Mouse (Mus musculus) stomach, embryonic 15.5 days (tissue): ENCODE data around the gene Gm10392. TPM values are rescaled to one million over a fixed set of nuclear protein-coding genes. Genes with fewer than 3 reads are reported as not detected.
A peak's percentile ranks its signal among the peaks of the same experiment; 100 is the strongest.
"Not testable (repeated sequence)": the region's sequence is repeated elsewhere in the genome, so short reads cannot be mapped to it uniquely, and the experiment has no call there.

Experiments
- ATAC-seq: fragments of 200-750 bp; cut with Nextera tagmentation; 2 replicates; pipeline ENCODE4 v1.8.0; 2017; ENCODE audit warnings: low read depth, moderate number of reproducible peaks, moderate TSS enrichment; ENCODE audit not compliant: insufficient read depth, low FRiP score
- H3K27ac ChIP-seq: fragments of 300-500 bp; sonication (generic); 2 replicates; pipeline ENCODE4 v1.5.1; 2015; ENCODE audit warnings: mild to moderate bottlenecking, inconsistent platforms
- H3K27me3 ChIP-seq: fragments of 300-500 bp; sonication (generic); replicated peaks from 2 replicates; pipeline ENCODE4 v1.6.1; 2015; ENCODE audit warnings: inconsistent platforms
- H3K36me3 ChIP-seq: fragments of 300-500 bp; sonication (generic); 2 replicates; pipeline ENCODE4 v1.6.1; 2015; ENCODE audit warnings: inconsistent platforms
- H3K4me1 ChIP-seq: fragments of 300-500 bp; sonication (generic); 2 replicates; pipeline ENCODE4 v1.6.1; 2015; ENCODE audit warnings: inconsistent platforms
- H3K4me2 ChIP-seq: fragments of 300-500 bp; sonication (generic); 2 replicates; pipeline ENCODE4 v1.6.1; 2015; ENCODE audit warnings: mild to moderate bottlenecking, inconsistent platforms
- H3K4me3 ChIP-seq: fragments of 300-500 bp; sonication (generic); replicated peaks from 2 replicates; pipeline ENCODE4 v1.5.1; 2015; ENCODE audit warnings: inconsistent platforms
- H3K9ac ChIP-seq: fragments of 300-500 bp; sonication (generic); 2 replicates; pipeline ENCODE4 v1.6.1; 2015; ENCODE audit warnings: inconsistent platforms
- H3K9me3 ChIP-seq: fragments of 300-500 bp; sonication (generic); 2 replicates; pipeline ENCODE4 v1.6.1; 2016; ENCODE audit warnings: inconsistent platforms
- WGBS: fragments of 180-500 bp; shearing (Covaris S2); methylation state at CpG from one replicate; pipeline ENCODE4 v1.1.7; 2015; 5-methylcytosine and 5-hydroxymethylcytosine counted together
- polyA plus RNA-seq: library from polyadenylated mRNA; unstranded; fragments of >200 nt; fragmentation: Nextera tagmentation; extraction: Ambion mirVana; gene quantifications from 2 replicates; pipeline ENCODE4 v1.2.1, GENCODE M21; 2015

Gene Gm10392
- polyA plus RNA-seq = 0.13 and 0.15 TPM in 2 replicates

- H3K4me1 ChIP-seq = peaks cover 19% of the 10 kb centered on the region
- 61% methylated on average over 5 of the region's 5 CpGs for WGBS
- H3K9ac ChIP-seq = no peak within 1 kb of the TSS
- H3K27me3 ChIP-seq = 0 out of 2 replicates have a peak, but pooled peaks cover 7% of the 10 kb centered on the region
- no peak for ATAC-seq
- no peak within 1 kb of the TSS for H3K27ac ChIP-seq
- H3K4me3 ChIP-seq = no peak within 1 kb of the TSS
- H3K4me2 ChIP-seq = no peak within 1 kb of the TSS
- H3K36me3 ChIP-seq = no peaks in the 10 kb centered on the region
- no peaks in the 10 kb centered on the region for H3K9me3 ChIP-seq
Measured at GRCm38 (mm10) chr11:77519043-77519442, at the start of gene Gm10392. Gm10392 (minus strand) TSS chr11:77519198.

GRCm38 (mm10) chr11:77545261-77545660 lies 26.3 kb upstream of the Gm10392 start:
- Histone ChIP-seq H3K9me3 (no peaks in the 10 kb centered on the region), H3K27me3 (no peaks in the 10 kb centered on the region), H3K9ac (no peak overlapping the region), H3K36me3 (peaks cover 22% of the 10 kb centered on the region), H3K4me3 (no peak overlapping the region), H3K4me2 (no peak overlapping the region), H3K27ac (no peak overlapping the region), H3K4me1 (no peaks in the 10 kb centered on the region)
- no peak for ATAC-seq
- 93% methylated on average over 7 of the region's 7 CpGs for WGBS

- Histone ChIP-seq H3K4me3 (no peak overlapping the region), H3K4me1 (no peaks in the 10 kb centered on the region), H3K36me3 (0 out of 2 replicates have a peak, but pooled peaks cover 5% of the 10 kb centered on the region), H3K27me3 (no peaks in the 10 kb centered on the region), H3K4me2 (no peak overlapping the region), H3K9me3 (no peaks in the 10 kb centered on the region), H3K9ac (no peak overlapping the region), H3K27ac (no peak overlapping the region)
- 82% methylated on average over 4 of the region's 4 CpGs for WGBS
- no peak for ATAC-seq
Measured at GRCm38 (mm10) chr11:77532202-77532846, 13.3 kb upstream of the Gm10392 start.

GRCm38 (mm10) chr11:77530862-77531261 lies 11.9 kb upstream of the Gm10392 start:
- no peak for ATAC-seq
- Histone ChIP-seq H3K4me3 (no peak overlapping the region), H3K27me3 (no peaks in the 10 kb centered on the region), H3K36me3 (0 out of 2 replicates have a peak, but pooled peaks cover 1% of the 10 kb centered on the region), H3K4me1 (no peaks in the 10 kb centered on the region), H3K27ac (no peak overlapping the region), H3K4me2 (no peak overlapping the region), H3K9me3 (no peaks in the 10 kb centered on the region), H3K9ac (no peak overlapping the region)
- 75% methylated on average over 2 of the region's 2 CpGs for WGBS

- Histone ChIP-seq H3K27ac (no peak overlapping the region), H3K9me3 (no peaks in the 10 kb centered on the region), H3K9ac (no peak overlapping the region), H3K4me1 (no peaks in the 10 kb centered on the region), H3K36me3 (no peaks in the 10 kb centered on the region), H3K4me3 (no peak overlapping the region), H3K27me3 (no peaks in the 10 kb centered on the region), H3K4me2 (no peak overlapping the region)
- no peak for ATAC-seq
- WGBS = 72% methylated on average over 3 of the region's 3 CpGs
Measured at GRCm38 (mm10) chr11:77529644-77530043, 10.6 kb upstream of the Gm10392 start.

- not testable (repeated sequence) for H3K27me3 ChIP-seq, ATAC-seq, H3K36me3 ChIP-seq, H3K4me2 ChIP-seq, H3K4me3 ChIP-seq, H3K9me3 ChIP-seq, H3K27ac ChIP-seq, H3K4me1 ChIP-seq, H3K9ac ChIP-seq
- WGBS = 86% methylated on average over 3 of the region's 3 CpGs
Measured at GRCm38 (mm10) chr11:77528420-77528819, 9.4 kb upstream of the Gm10392 start.

- ATAC-seq = no peak
- Histone ChIP-seq H3K27me3 (no peaks in the 10 kb centered on the region), H3K4me3 (no peak overlapping the region), H3K4me2 (no peak overlapping the region), H3K9me3 (no peaks in the 10 kb centered on the region), H3K36me3 (no peaks in the 10 kb centered on the region), H3K27ac (no peak overlapping the region), H3K9ac (no peak overlapping the region), H3K4me1 (no peaks in the 10 kb centered on the region)
- WGBS = 76% methylated on average over 3 of the region's 3 CpGs
Measured at GRCm38 (mm10) chr11:77525804-77526486, 6.9 kb upstream of the Gm10392 start.

GRCm38 (mm10) chr11:77520601-77521529 lies 1.9 kb upstream of the Gm10392 start:
- Histone ChIP-seq H3K27ac (no peak overlapping the region), H3K4me1 (peaks cover 3% of the 10 kb centered on the region), H3K4me3 (no peak overlapping the region), H3K4me2 (no peak overlapping the region), H3K9me3 (no peaks in the 10 kb centered on the region), H3K36me3 (no peaks in the 10 kb centered on the region), H3K27me3 (0 out of 2 replicates have a peak, but pooled peaks cover 4% of the 10 kb centered on the region), H3K9ac (no peak overlapping the region)
- 56% methylated on average over 5 of the region's 5 CpGs for WGBS
- ATAC-seq = no peak

- no peaks in the 10 kb centered on the region for H3K9me3 ChIP-seq
- peaks cover 24% of the 10 kb centered on the region for H3K4me1 ChIP-seq
- H3K27ac ChIP-seq = no peak overlapping the region
- 82% methylated on average over 27 of the region's 27 CpGs for WGBS
- H3K4me2 ChIP-seq = no peak overlapping the region
- no peaks in the 10 kb centered on the region for H3K36me3 ChIP-seq
- no peak overlapping the region for H3K9ac ChIP-seq
- ATAC-seq = no peak
- H3K4me3 ChIP-seq = no peak overlapping the region
- 0 out of 2 replicates have a peak, but pooled peaks cover 7% of the 10 kb centered on the region for H3K27me3 ChIP-seq
Measured at GRCm38 (mm10) chr11:77518051-77518798, 773 bp downstream of the Gm10392 start.

GRCm38 (mm10) chr11:77516553-77517425 lies 2.2 kb downstream of the Gm10392 start:
- Histone ChIP-seq H3K4me1 (peaks cover 27% of the 10 kb centered on the region), H3K27ac (no peak overlapping the region), H3K9me3 (no peaks in the 10 kb centered on the region), H3K4me2 (peak overlapping the region; percentile 92; the same call in 1 of the 2 replicates), H3K4me3 (no peak overlapping the region), H3K36me3 (no peaks in the 10 kb centered on the region), H3K27me3 (0 out of 2 replicates have a peak, but pooled peaks cover 7% of the 10 kb centered on the region), H3K9ac (no peak overlapping the region)
- no peak for ATAC-seq
- 60% methylated on average over 5 of the region's 5 CpGs for whole genome bisulfite sequencing
